12 mouse cellular contexts compared by ENCODE assay signal in the genomic region with DNA sequence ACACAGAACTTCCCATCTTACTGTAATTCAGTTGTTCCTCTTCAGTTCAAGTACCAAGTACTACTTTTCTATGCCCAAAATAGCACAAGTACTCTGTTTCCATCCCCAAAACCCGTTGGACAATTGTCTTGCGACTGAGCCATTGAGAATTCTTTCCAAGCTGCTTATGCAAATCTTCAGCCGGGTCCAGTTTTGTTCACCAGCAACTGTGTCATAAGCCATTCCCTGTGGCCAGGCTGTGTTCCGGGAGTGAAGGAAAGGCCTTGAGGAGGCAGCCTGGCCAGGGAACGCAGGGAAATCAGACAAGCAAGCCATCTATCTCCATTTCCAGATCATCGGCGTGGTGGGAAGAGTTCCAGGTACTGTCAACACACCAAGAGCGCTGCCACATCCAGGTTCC.
"Had no signal": no experiment of that assay in that cellular context is flagged by ENCODE, and none has a peak within 500 bp of the region (broad histone marks: within the 10 kb centered on the region; RNA-seq: fewer than 3 reads in every experiment).

No protein-coding gene starts in this region.

- H3K4me3 ChIP-seq: left cerebral cortex, adult 2 months; limb, embryonic 10.5 days; midbrain, embryonic 12.5 days; neural tube, embryonic 13.5 days had no signal

- H3K4me2 ChIP-seq: liver, embryonic 11.5 days; lung, embryonic 14.5 days; midbrain, embryonic 12.5 days; neural tube, embryonic 13.5 days had no signal

- ATAC-seq: midbrain, embryonic 16.5 days had no signal

- DNase-seq: kidney, postnatal 14 days; lung, embryonic 14.5 days; retina, postnatal 1 day; right cerebral cortex, postnatal 4 days; spleen, adult 18-20 months; thymus, postnatal 36 days had no signal

- H3K4me1 ChIP-seq: neural tube, embryonic 13.5 days had no signal

- H3K36me3 ChIP-seq: limb, embryonic 10.5 days; midbrain, embryonic 12.5 days; neural tube, embryonic 13.5 days had no signal

- H3K9ac ChIP-seq: lung, embryonic 14.5 days; midbrain, embryonic 12.5 days; neural tube, embryonic 13.5 days had no signal

- H3K27ac ChIP-seq: left cerebral cortex, adult 2 months; midbrain, embryonic 12.5 days; neural tube, embryonic 13.5 days had no signal

- H3K9me3 ChIP-seq: limb, embryonic 10.5 days; midbrain, embryonic 12.5 days; neural tube, embryonic 13.5 days had no signal

- H3K27me3 ChIP-seq: neural tube, embryonic 13.5 days had no signal
